Mouse (Mus musculus): ENCODE data around the gene Olfr99. TPM values are rescaled to one million over a fixed set of nuclear protein-coding genes. Genes with fewer than 3 reads are reported as not detected.
A peak's percentile ranks its signal among the peaks of the same experiment; 100 is the strongest.

The Olfr99 gene
- not detected in 2 replicates for polyA plus RNA-seq (2014; fragmentation: Nextera tagmentation; extraction: Ambion mirVana)

DNA sequence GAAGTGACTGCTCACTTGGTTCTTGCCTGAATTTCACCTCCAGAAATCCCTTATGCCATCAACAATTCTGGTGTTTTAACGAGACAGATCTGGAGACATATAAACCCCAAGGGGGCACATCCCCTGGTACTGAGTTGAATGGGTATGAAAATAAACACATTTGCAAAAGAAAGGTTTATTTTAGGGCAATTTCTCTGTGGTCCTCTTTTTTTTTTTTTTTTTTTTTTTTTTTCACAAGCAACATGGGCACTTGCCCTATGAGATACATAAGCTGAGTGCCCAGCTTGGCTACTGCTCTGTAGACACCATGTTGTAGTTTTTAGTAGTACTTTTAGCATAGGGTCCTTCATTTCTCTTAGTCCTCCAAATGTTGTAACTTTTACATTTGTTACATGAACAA lies at the start of gene Olfr99:
Gene Olfr99 (minus strand): TSS at position 101 of the 400 bp plus-strand sequence.
- 82% methylated on average over 1 of the region's 1 CpGs for WGBS
- no peak within 1 kb of the TSS for H3K4me2 ChIP-seq (ENCODE audit: low read length)
- no peaks in the 10 kb centered on the region for H3K36me3 ChIP-seq (ENCODE audit: control insufficient read depth, insufficient read depth, low read length)
- ATAC-seq (replicated peaks; ENCODE audit: low FRiP score, low TSS enrichment, low read depth) = no peak
- H3K9ac ChIP-seq (ENCODE audit: low read length) = no peak within 1 kb of the TSS
- no peak for DNase-seq (ENCODE audit: low spot score)
- H3K4me3 ChIP-seq (ENCODE audit: low read depth, low read length) = no peak within 1 kb of the TSS
- H3K9me3 ChIP-seq (ENCODE audit: control insufficient read depth, low read length) = no peaks in the 10 kb centered on the region
- H3K4me1 ChIP-seq (replicated peaks; ENCODE audit: control insufficient read depth, insufficient read depth, low read length) = no peaks in the 10 kb centered on the region
- H3K27me3 ChIP-seq (replicated peaks; ENCODE audit: control insufficient read depth, insufficient read depth, low read length) = no peaks in the 10 kb centered on the region
- H3K27ac ChIP-seq (ENCODE audit: low read depth) = no peak within 1 kb of the TSS

GRCm38 (mm10) chr17:37316954-37317353 lies 33.7 kb upstream of the Olfr99 start, which contains the start of gene Olfr102:
Gene Olfr102, minus strand, starts transcription at chr17:37317054.
- no peak within 1 kb of the TSS for H3K4me2 ChIP-seq (ENCODE audit: low read length)
- ATAC-seq (replicated peaks; ENCODE audit: low FRiP score, low TSS enrichment, low read depth) (no peak), DNase-seq (ENCODE audit: low spot score) (no peak)
- H3K27ac ChIP-seq (ENCODE audit: low read depth) = no peak within 1 kb of the TSS
- no peaks in the 10 kb centered on the region for H3K9me3 ChIP-seq (ENCODE audit: control insufficient read depth, low read length)
- no peak within 1 kb of the TSS for H3K9ac ChIP-seq (ENCODE audit: low read length)
- no peaks in the 10 kb centered on the region for H3K27me3 ChIP-seq (replicated peaks; ENCODE audit: control insufficient read depth, insufficient read depth, low read length)
- H3K36me3 ChIP-seq (ENCODE audit: control insufficient read depth, insufficient read depth, low read length) = no peaks in the 10 kb centered on the region
- no peak within 1 kb of the TSS for H3K4me3 ChIP-seq (ENCODE audit: low read depth, low read length)
- H3K4me1 ChIP-seq (replicated peaks; ENCODE audit: control insufficient read depth, insufficient read depth, low read length) = no peaks in the 10 kb centered on the region

GRCm38 (mm10) chr17:37310146-37310699 lies 27.0 kb upstream of the Olfr99 start:
- WGBS = 32% methylated on average over 2 of the region's 2 CpGs
- Histone ChIP-seq H3K27me3 (replicated peaks; ENCODE audit: control insufficient read depth, insufficient read depth, low read length) (no peaks in the 10 kb centered on the region), H3K9me3 (ENCODE audit: control insufficient read depth, low read length) (no peaks in the 10 kb centered on the region), H3K36me3 (ENCODE audit: control insufficient read depth, insufficient read depth, low read length) (no peaks in the 10 kb centered on the region), H3K4me2 (ENCODE audit: low read length) (no peak overlapping the region), H3K9ac (ENCODE audit: low read length) (no peak overlapping the region), H3K27ac (ENCODE audit: low read depth) (no peak overlapping the region), H3K4me1 (replicated peaks; ENCODE audit: control insufficient read depth, insufficient read depth, low read length) (no peaks in the 10 kb centered on the region), H3K4me3 (ENCODE audit: low read depth, low read length) (no peak overlapping the region)
- ATAC-seq (replicated peaks; ENCODE audit: low FRiP score, low TSS enrichment, low read depth) = peak; percentile 78; the same call in 1 of the 2 replicates
- DNase-seq (ENCODE audit: low spot score) = no peak

GRCm38 (mm10) chr17:37308483-37308882 lies 25.2 kb upstream of the Olfr99 start:
- H3K9me3 ChIP-seq (ENCODE audit: control insufficient read depth, low read length) = no peaks in the 10 kb centered on the region
- WGBS = 38% methylated on average over 4 of the region's 4 CpGs
- DNase-seq (ENCODE audit: low spot score) (no peak), ATAC-seq (replicated peaks; ENCODE audit: low FRiP score, low TSS enrichment, low read depth) (no peak)
- no peaks in the 10 kb centered on the region for H3K4me1 ChIP-seq (replicated peaks; ENCODE audit: control insufficient read depth, insufficient read depth, low read length)
- no peak overlapping the region for H3K4me3 ChIP-seq (ENCODE audit: low read depth, low read length)
- H3K9ac ChIP-seq (ENCODE audit: low read length) = no peak overlapping the region
- H3K27ac ChIP-seq (ENCODE audit: low read depth) = no peak overlapping the region
- no peaks in the 10 kb centered on the region for H3K36me3 ChIP-seq (ENCODE audit: control insufficient read depth, insufficient read depth, low read length)
- H3K4me2 ChIP-seq (ENCODE audit: low read length) = no peak overlapping the region
- H3K27me3 ChIP-seq (replicated peaks; ENCODE audit: control insufficient read depth, insufficient read depth, low read length) = no peaks in the 10 kb centered on the region

DNA sequence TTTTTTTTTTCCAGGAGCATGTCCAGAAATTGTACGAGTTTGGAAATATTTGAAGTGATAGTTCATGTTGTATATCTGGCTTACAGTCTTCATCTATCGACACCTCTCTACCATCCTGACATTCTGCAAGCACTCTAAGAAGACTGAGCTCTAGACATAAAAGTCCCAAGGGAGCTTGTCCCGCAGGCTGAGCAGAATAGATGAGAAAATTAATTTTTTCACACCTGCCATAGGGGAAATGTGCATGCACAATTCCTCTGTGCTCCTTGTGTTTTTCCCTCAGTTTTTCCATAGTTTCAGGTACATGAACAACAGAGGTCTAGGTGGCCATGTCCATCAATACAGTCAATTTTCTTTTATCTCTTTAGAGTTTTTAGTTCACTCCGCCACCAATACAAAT lies 21.0 kb upstream of the Olfr99 start, which contains the start of gene Olfr101:
Gene Olfr101 (minus strand): TSS at position 101 of the 400 bp plus-strand sequence.
- WGBS = 78% methylated on average over 4 of the region's 4 CpGs
- no peak within 1 kb of the TSS for H3K4me2 ChIP-seq (ENCODE audit: low read length)
- no peak within 1 kb of the TSS for H3K4me3 ChIP-seq (ENCODE audit: low read depth, low read length)
- DNase-seq (ENCODE audit: low spot score) = no peak
- H3K9ac ChIP-seq (ENCODE audit: low read length) = no peak within 1 kb of the TSS
- no peak for ATAC-seq (replicated peaks; ENCODE audit: low FRiP score, low TSS enrichment, low read depth)
- no peaks in the 10 kb centered on the region for H3K36me3 ChIP-seq (ENCODE audit: control insufficient read depth, insufficient read depth, low read length)
- H3K9me3 ChIP-seq (ENCODE audit: control insufficient read depth, low read length) = no peaks in the 10 kb centered on the region
- no peaks in the 10 kb centered on the region for H3K4me1 ChIP-seq (replicated peaks; ENCODE audit: control insufficient read depth, insufficient read depth, low read length)
- H3K27ac ChIP-seq (ENCODE audit: low read depth) = no peak within 1 kb of the TSS
- H3K27me3 ChIP-seq (replicated peaks; ENCODE audit: control insufficient read depth, insufficient read depth, low read length) = no peaks in the 10 kb centered on the region

DNA sequence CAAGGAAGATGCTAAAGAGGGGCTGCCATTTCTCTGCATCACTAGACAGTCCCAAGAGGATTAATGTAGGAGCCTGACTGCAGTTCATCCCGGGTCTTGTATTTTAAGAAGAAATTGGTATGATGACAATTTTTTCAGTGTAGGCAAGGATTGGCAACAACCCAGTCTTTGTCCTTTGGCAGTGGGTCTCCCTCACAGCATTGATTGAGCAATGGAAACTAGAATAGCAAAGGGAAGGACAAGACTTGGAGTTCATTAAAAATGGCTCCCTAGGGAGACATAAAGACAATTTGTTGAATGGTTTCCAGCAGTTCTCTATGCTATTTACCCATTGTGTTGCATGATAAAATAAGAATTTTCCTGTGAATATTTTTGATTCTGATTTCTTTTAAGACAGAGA lies 2.9 kb downstream of the Olfr99 start:
- Histone ChIP-seq H3K4me1 (replicated peaks; ENCODE audit: control insufficient read depth, insufficient read depth, low read length) (no peaks in the 10 kb centered on the region), H3K4me3 (ENCODE audit: low read depth, low read length) (no peak overlapping the region), H3K9me3 (ENCODE audit: control insufficient read depth, low read length) (no peaks in the 10 kb centered on the region), H3K27ac (ENCODE audit: low read depth) (no peak overlapping the region), H3K4me2 (ENCODE audit: low read length) (no peak overlapping the region), H3K9ac (ENCODE audit: low read length) (no peak overlapping the region), H3K27me3 (replicated peaks; ENCODE audit: control insufficient read depth, insufficient read depth, low read length) (no peaks in the 10 kb centered on the region), H3K36me3 (ENCODE audit: control insufficient read depth, insufficient read depth, low read length) (no peaks in the 10 kb centered on the region)
- DNase-seq (ENCODE audit: low spot score) (no peak), ATAC-seq (replicated peaks; ENCODE audit: low FRiP score, low TSS enrichment, low read depth) (no peak)
- WGBS = 76% methylated on average over 1 of the region's 1 CpGs

GRCm38 (mm10) chr17:37276573-37276972 lies 6.7 kb downstream of the Olfr99 start:
- no peak overlapping the region for H3K4me3 ChIP-seq (ENCODE audit: low read depth, low read length)

GRCm38 (mm10) chr17:37275626-37276248 lies 7.5 kb downstream of the Olfr99 start:
- H3K36me3 ChIP-seq (ENCODE audit: control insufficient read depth, insufficient read depth, low read length) = no peaks in the 10 kb centered on the region
- no peaks in the 10 kb centered on the region for H3K27me3 ChIP-seq (replicated peaks; ENCODE audit: control insufficient read depth, insufficient read depth, low read length)
- no peak overlapping the region for H3K4me2 ChIP-seq (ENCODE audit: low read length)
- 84% methylated on average over 2 of the region's 2 CpGs for WGBS
- H3K27ac ChIP-seq (ENCODE audit: low read depth) = no peak overlapping the region
- H3K9me3 ChIP-seq (ENCODE audit: control insufficient read depth, low read length) = no peaks in the 10 kb centered on the region
- no peak overlapping the region for H3K9ac ChIP-seq (ENCODE audit: low read length)
- no peak for DNase-seq (ENCODE audit: low spot score)
- H3K4me3 ChIP-seq (ENCODE audit: low read depth, low read length) = no peak overlapping the region
- no peak for ATAC-seq (replicated peaks; ENCODE audit: low FRiP score, low TSS enrichment, low read depth)
- H3K4me1 ChIP-seq (replicated peaks; ENCODE audit: control insufficient read depth, insufficient read depth, low read length) = no peaks in the 10 kb centered on the region

More at GRCm38 (mm10) chr17:37276573-37276972, 6.7 kb downstream of the Olfr99 start:
- Histone ChIP-seq H3K27ac (ENCODE audit: low read depth) (no peak overlapping the region), H3K4me2 (ENCODE audit: low read length) (no peak overlapping the region), H3K9me3 (ENCODE audit: control insufficient read depth, low read length) (no peaks in the 10 kb centered on the region), H3K27me3 (replicated peaks; ENCODE audit: control insufficient read depth, insufficient read depth, low read length) (no peaks in the 10 kb centered on the region), H3K9ac (ENCODE audit: low read length) (no peak overlapping the region), H3K4me1 (replicated peaks; ENCODE audit: control insufficient read depth, insufficient read depth, low read length) (no peaks in the 10 kb centered on the region), H3K36me3 (ENCODE audit: control insufficient read depth, insufficient read depth, low read length) (no peaks in the 10 kb centered on the region)
- no peak for DNase-seq (ENCODE audit: low spot score)
- ATAC-seq (replicated peaks; ENCODE audit: low FRiP score, low TSS enrichment, low read depth) = no peak

DNA sequence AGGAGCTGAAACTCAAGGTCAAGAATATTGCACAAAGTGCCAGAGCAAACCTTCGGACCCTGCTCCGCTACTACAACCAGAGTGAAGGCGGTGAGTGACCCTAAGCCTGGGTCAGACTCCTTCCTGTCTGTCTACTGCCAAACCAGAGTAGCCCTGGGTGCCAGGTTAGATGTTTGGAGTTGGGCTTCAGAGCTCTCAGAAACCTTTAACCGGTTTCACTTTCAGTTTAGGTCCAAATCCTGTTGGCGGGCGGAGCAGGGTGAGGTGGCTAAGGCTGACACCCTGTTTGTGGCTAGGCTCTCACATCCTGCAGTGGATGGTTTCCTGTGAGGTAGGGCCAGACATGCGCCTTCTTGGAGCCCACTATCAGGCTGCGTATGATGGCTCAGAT lies 12.6 kb downstream of the Olfr99 start:
- ATAC-seq (replicated peaks; ENCODE audit: low FRiP score, low TSS enrichment, low read depth) (peak; percentile 63; the same call in 1 of the 2 replicates), DNase-seq (ENCODE audit: low spot score) (peak; percentile 61)
- no peaks in the 10 kb centered on the region for H3K9me3 ChIP-seq (ENCODE audit: control insufficient read depth, low read length)
- peak overlapping the region; percentile 35; the same call in 1 of the 2 replicates for H3K9ac ChIP-seq (ENCODE audit: low read length)
- no peaks in the 10 kb centered on the region for H3K4me1 ChIP-seq (replicated peaks; ENCODE audit: control insufficient read depth, insufficient read depth, low read length)
- H3K27me3 ChIP-seq (replicated peaks; ENCODE audit: control insufficient read depth, insufficient read depth, low read length) = no peaks in the 10 kb centered on the region
- WGBS = 57% methylated on average over 8 of the region's 8 CpGs
- peak overlapping the region; percentile 97 for H3K4me2 ChIP-seq (ENCODE audit: low read length)
- H3K4me3 ChIP-seq (ENCODE audit: low read depth, low read length) = peak overlapping the region; percentile 49
- H3K27ac ChIP-seq (ENCODE audit: low read depth) = no peak overlapping the region
- no peaks in the 10 kb centered on the region for H3K36me3 ChIP-seq (ENCODE audit: control insufficient read depth, insufficient read depth, low read length)

Data from intestine, embryonic 14.5 days (tissue).